Mouse (Mus musculus) neural tube, embryonic 14.5 days (tissue): ENCODE measurements around the gene Gm13272. TPM values are rescaled to one million over a fixed set of nuclear protein-coding genes. Genes with fewer than 3 reads are reported as not detected.
"Not testable (repeated sequence)": the region's sequence is repeated elsewhere in the genome, so short reads cannot be mapped to it uniquely, and the experiment has no call there.

Experiments used
- ATAC-seq: fragments of 200-750 bp; cut with Nextera tagmentation; 2 replicates; pipeline ENCODE4 v1.8.0; 2017; ENCODE audit warnings: low read depth, mild to moderate bottlenecking, moderate TSS enrichment, moderate library complexity
- H3K27ac ChIP-seq: fragments of 300-500 bp; sonication (generic); 2 replicates; pipeline ENCODE4 v1.5.1; 2014; ENCODE audit warnings: low read depth, mild to moderate bottlenecking, control low read depth, low read length, moderate library complexity, mixed read lengths
- H3K27me3 ChIP-seq: fragments of 300-500 bp; sonication (generic); 2 replicates; pipeline ENCODE4 v1.6.1; 2014; ENCODE audit warnings: low read length; ENCODE audit not compliant: control insufficient read depth, insufficient read depth
- H3K36me3 ChIP-seq: fragments of 300-500 bp; sonication (generic); 2 replicates; pipeline ENCODE4 v1.6.1; 2014; ENCODE audit warnings: low read length, mixed read lengths; ENCODE audit not compliant: control insufficient read depth, insufficient read depth
- H3K4me1 ChIP-seq: fragments of 300-500 bp; sonication (generic); 2 replicates; pipeline ENCODE4 v1.6.1; 2014; ENCODE audit warnings: low read length; ENCODE audit not compliant: control insufficient read depth, insufficient read depth
- H3K4me2 ChIP-seq: fragments of 300-500 bp; sonication (generic); 2 replicates; pipeline ENCODE4 v1.6.1; 2014; ENCODE audit warnings: mild to moderate bottlenecking, low read depth, low read length, control low read depth
- H3K4me3 ChIP-seq: fragments of 300-500 bp; sonication (generic); 2 replicates; pipeline ENCODE4 v1.5.1; 2014; ENCODE audit warnings: low read depth, low read length, control low read depth, mixed read lengths
- H3K9ac ChIP-seq: fragments of 300-500 bp; sonication (generic); replicated peaks from 2 replicates; pipeline ENCODE4 v1.6.1; 2014; ENCODE audit warnings: low read depth, mild to moderate bottlenecking, control low read depth, low read length, mixed read lengths
- H3K9me3 ChIP-seq: fragments of 300-500 bp; sonication (generic); 2 replicates; pipeline ENCODE4 v1.6.1; 2016; ENCODE audit warnings: low read length; ENCODE audit not compliant: control insufficient read depth
- WGBS: fragments of 180-500 bp; shearing (Covaris S2); extraction: QIAGEN DNeasy Blood & Tissue Kit; methylation state at CpG from one replicate; pipeline ENCODE4 v1.1.7; 2014; 5-methylcytosine and 5-hydroxymethylcytosine counted together
- polyA plus RNA-seq: library from polyadenylated mRNA; unstranded; fragments of >200 nt; fragmentation: Nextera tagmentation; extraction: Ambion mirVana; gene quantifications from 2 replicates; pipeline ENCODE4 v1.2.1, GENCODE M21; 2014

The Gm13272 gene
- polyA plus RNA-seq, 1 experiment from 2014 or later = not detected

- WGBS = under 1% methylated on average over 20 of the region's 21 CpGs
- H3K36me3 ChIP-seq, H3K4me1 ChIP-seq, H3K9me3 ChIP-seq, H3K27me3 ChIP-seq, H3K27ac ChIP-seq: not testable (repeated sequence)
- peak; percentile 100 for ATAC-seq
- Histone ChIP-seq H3K4me2 (peak overlapping the region; percentile 67), H3K4me3 (peak overlapping the region; percentile 36), H3K9ac (peak overlapping the region; percentile 34; the same call in 1 of the 2 replicates)
These were observed 22.0 kb upstream of the Gm13272 start for GRCm38 (mm10) chr4:88757628-88758031.

- not testable (repeated sequence) for H3K9ac ChIP-seq, H3K27ac ChIP-seq, ATAC-seq, H3K4me2 ChIP-seq, H3K36me3 ChIP-seq, H3K9me3 ChIP-seq, H3K27me3 ChIP-seq, H3K4me1 ChIP-seq, H3K4me3 ChIP-seq
- WGBS = 96% methylated on average over 9 of the region's 9 CpGs
These were observed 20.9 kb upstream of the Gm13272 start for GRCm38 (mm10) chr4:88758751-88759150.

- WGBS = 33% methylated on average over 10 of the region's 14 CpGs
These were observed 19.9 kb upstream of the Gm13272 start, which contains the start of gene Gm13283 for GRCm38 (mm10) chr4:88759610-88760268. Gene Gm13283 (plus strand): TSS chr4:88760119.

GRCm38 (mm10) chr4:88760431-88760830, 19.2 kb upstream of the Gm13272 start:
- H3K27ac ChIP-seq, ATAC-seq, H3K4me1 ChIP-seq, H3K36me3 ChIP-seq, H3K27me3 ChIP-seq, H3K9ac ChIP-seq, H3K9me3 ChIP-seq: not testable (repeated sequence)
- 0% methylated on average over 17 of the region's 28 CpGs for WGBS
- peak overlapping the region; percentile 53 for H3K4me2 ChIP-seq
- H3K4me3 ChIP-seq = peak overlapping the region; percentile 20; the same call in 1 of the 2 replicates

More at GRCm38 (mm10) chr4:88759610-88760268, 19.9 kb upstream of the Gm13272 start, which contains the start of gene Gm13283:
- peak within 1 kb of the TSS; percentile 20; the same call in 1 of the 2 replicates for H3K4me3 ChIP-seq
- H3K9me3 ChIP-seq, H3K27me3 ChIP-seq, ATAC-seq, H3K9ac ChIP-seq, H3K36me3 ChIP-seq, H3K4me1 ChIP-seq, H3K27ac ChIP-seq: not testable (repeated sequence)
- H3K4me2 ChIP-seq = peak within 1 kb of the TSS; percentile 53

GRCm38 (mm10) chr4:88761776-88762175, 17.9 kb upstream of the Gm13272 start:
- not testable (repeated sequence) for H3K4me3 ChIP-seq, H3K36me3 ChIP-seq, H3K27ac ChIP-seq, H3K27me3 ChIP-seq, ATAC-seq, H3K4me1 ChIP-seq, H3K9me3 ChIP-seq, H3K9ac ChIP-seq, H3K4me2 ChIP-seq
- WGBS = 75% methylated on average over 6 of the region's 8 CpGs

GRCm38 (mm10) chr4:88762341-88762740, 17.3 kb upstream of the Gm13272 start:
- 58% methylated on average over 7 of the region's 9 CpGs for WGBS
- H3K4me3 ChIP-seq, H3K9ac ChIP-seq, H3K4me1 ChIP-seq, ATAC-seq, H3K27me3 ChIP-seq, H3K4me2 ChIP-seq, H3K27ac ChIP-seq, H3K9me3 ChIP-seq, H3K36me3 ChIP-seq: not testable (repeated sequence)

- not testable (repeated sequence) for H3K4me1 ChIP-seq, H3K9ac ChIP-seq, H3K36me3 ChIP-seq, H3K27ac ChIP-seq, H3K27me3 ChIP-seq, ATAC-seq, H3K9me3 ChIP-seq
- H3K4me2 ChIP-seq = peak overlapping the region; percentile 44
- WGBS = 5% methylated on average over 20 of the region's 42 CpGs
- H3K4me3 ChIP-seq = peak overlapping the region; percentile 20; the same call in 1 of the 2 replicates
These were observed 16.1 kb upstream of the Gm13272 start for GRCm38 (mm10) chr4:88763384-88764018.

- not testable (repeated sequence) for H3K27ac ChIP-seq, H3K4me3 ChIP-seq, H3K36me3 ChIP-seq, H3K4me1 ChIP-seq, H3K9ac ChIP-seq, H3K27me3 ChIP-seq, H3K4me2 ChIP-seq, ATAC-seq, H3K9me3 ChIP-seq
- WGBS = no CpG with 5 or more reads among the region's 32 CpGs
These were observed 6.1 kb upstream of the Gm13272 start, which contains the start of gene Gm13290 for GRCm38 (mm10) chr4:88773534-88773933. Gene Gm13290 (plus strand): TSS chr4:88773834.

- WGBS = no CpG with 5 or more reads among the region's 29 CpGs
- H3K36me3 ChIP-seq, H3K27ac ChIP-seq, H3K27me3 ChIP-seq, H3K4me1 ChIP-seq, H3K4me2 ChIP-seq, H3K9ac ChIP-seq, H3K4me3 ChIP-seq, H3K9me3 ChIP-seq, ATAC-seq: not testable (repeated sequence)
These were observed 3.0 kb upstream of the Gm13272 start, which contains the start of gene Gm13289 for GRCm38 (mm10) chr4:88776622-88777021. Gene Gm13289 (plus strand): TSS chr4:88776922.
